Mouse (Mus musculus): ENCODE data around the gene Camp. TPM values are rescaled to one million over a fixed set of nuclear protein-coding genes. Genes with fewer than 3 reads are reported as not detected.

Camp gene
- polyA plus RNA-seq, 1 experiment, result 14.2 TPM

GRCm38 (mm10) chr9:109875695-109876601, 26.5 kb upstream of the Camp start:
- Histone ChIP-seq H3K36me3 (ENCODE audit: control insufficient read depth, insufficient read depth, low read length) (peaks cover 25% of the 10 kb centered on the region), H3K4me3 (ENCODE audit: control insufficient read depth, insufficient read depth, low read length) (peak overlapping the region; percentile 98), H3K27me3 (ENCODE audit: control insufficient read depth, insufficient read depth, low read length) (no peaks in the 10 kb centered on the region), H3K27ac (ENCODE audit: control insufficient read depth, insufficient read depth, low read length) (peak overlapping the region; percentile 46), H3K4me1 (replicated peaks; ENCODE audit: control insufficient read depth, insufficient read depth, low read length) (peaks cover 13% of the 10 kb centered on the region)
- TF ChIP-seq POLR2A (IDR thresholded peaks at IDR 0.05; ENCODE audit: control insufficient read depth, extremely low read depth, insufficient read depth, low read length, poor library complexity) (no peak), CTCF (IDR thresholded peaks at IDR 0.05; ENCODE audit: borderline replicate concordance, control insufficient read depth, extremely low read depth, insufficient read depth, low read length, poor library complexity) (0 out of 2 replicates have a peak, but pooled peaks have one; percentile 16)
- DNase-seq, result peak; percentile 66
- under 1% methylated on average over 75 of the region's 76 CpGs for WGBS

GRCm38 (mm10) chr9:109874797-109875691, 25.6 kb upstream of the Camp start, which contains the start of gene Cdc25a:
Gene Cdc25a, plus strand, starts transcription at chr9:109875579.
- Histone ChIP-seq H3K4me3 (ENCODE audit: control insufficient read depth, insufficient read depth, low read length) (peak within 1 kb of the TSS; percentile 98), H3K27me3 (ENCODE audit: control insufficient read depth, insufficient read depth, low read length) (no peaks in the 10 kb centered on the region), H3K36me3 (ENCODE audit: control insufficient read depth, insufficient read depth, low read length) (peaks cover 16% of the 10 kb centered on the region), H3K4me1 (replicated peaks; ENCODE audit: control insufficient read depth, insufficient read depth, low read length) (peaks cover 19% of the 10 kb centered on the region), H3K27ac (ENCODE audit: control insufficient read depth, insufficient read depth, low read length) (peak within 1 kb of the TSS; percentile 46)
- TF ChIP-seq POLR2A (IDR thresholded peaks at IDR 0.05; ENCODE audit: control insufficient read depth, extremely low read depth, insufficient read depth, low read length, poor library complexity) (peak; percentile 61; the same call in 1 of the 2 replicates), CTCF (IDR thresholded peaks at IDR 0.05; ENCODE audit: borderline replicate concordance, control insufficient read depth, extremely low read depth, insufficient read depth, low read length, poor library complexity) (0 out of 2 replicates have a peak, but pooled peaks have one; percentile 35)
- DNase-seq, result peak; percentile 97
- 9% methylated on average over 33 of the region's 33 CpGs for WGBS

- 83% methylated on average over 6 of the region's 6 CpGs for WGBS
- Histone ChIP-seq H3K27me3 (ENCODE audit: control insufficient read depth, insufficient read depth, low read length) (no peaks in the 10 kb centered on the region), H3K4me1 (replicated peaks; ENCODE audit: control insufficient read depth, insufficient read depth, low read length) (peaks cover 9% of the 10 kb centered on the region), H3K4me3 (ENCODE audit: control insufficient read depth, insufficient read depth, low read length) (no peak overlapping the region), H3K36me3 (ENCODE audit: control insufficient read depth, insufficient read depth, low read length) (no peaks in the 10 kb centered on the region), H3K27ac (ENCODE audit: control insufficient read depth, insufficient read depth, low read length) (no peak overlapping the region)
- no peak for DNase-seq
- no peak for TF ChIP-seq POLR2A (IDR thresholded peaks at IDR 0.05; ENCODE audit: control insufficient read depth, extremely low read depth, insufficient read depth, low read length, poor library complexity)
- TF ChIP-seq CTCF (IDR thresholded peaks at IDR 0.05; ENCODE audit: borderline replicate concordance, control insufficient read depth, extremely low read depth, insufficient read depth, low read length, poor library complexity), result no peak
These were observed 21.7 kb upstream of the Camp start for GRCm38 (mm10) chr9:109870983-109871572.

- H3K4me1 ChIP-seq (replicated peaks; ENCODE audit: control insufficient read depth, insufficient read depth, low read length), result peaks cover 15% of the 10 kb centered on the region
- no peaks in the 10 kb centered on the region for H3K36me3 ChIP-seq (ENCODE audit: control insufficient read depth, insufficient read depth, low read length)
- H3K4me3 ChIP-seq (ENCODE audit: control insufficient read depth, insufficient read depth, low read length), result no peak overlapping the region
- 52% methylated on average over 2 of the region's 2 CpGs for WGBS
- H3K27me3 ChIP-seq (ENCODE audit: control insufficient read depth, insufficient read depth, low read length), result no peaks in the 10 kb centered on the region
- H3K27ac ChIP-seq (ENCODE audit: control insufficient read depth, insufficient read depth, low read length), result no peak overlapping the region
- no peak for TF ChIP-seq POLR2A (IDR thresholded peaks at IDR 0.05; ENCODE audit: control insufficient read depth, extremely low read depth, insufficient read depth, low read length, poor library complexity)
- no peak for TF ChIP-seq CTCF (IDR thresholded peaks at IDR 0.05; ENCODE audit: borderline replicate concordance, control insufficient read depth, extremely low read depth, insufficient read depth, low read length, poor library complexity)
- DNase-seq, result no peak
These were observed 16.8 kb upstream of the Camp start for GRCm38 (mm10) chr9:109866218-109866617.

- TF ChIP-seq POLR2A (IDR thresholded peaks at IDR 0.05; ENCODE audit: control insufficient read depth, extremely low read depth, insufficient read depth, low read length, poor library complexity) (no peak), CTCF (IDR thresholded peaks at IDR 0.05; ENCODE audit: borderline replicate concordance, control insufficient read depth, extremely low read depth, insufficient read depth, low read length, poor library complexity) (no peak)
- no peak for DNase-seq
- H3K27me3 ChIP-seq (ENCODE audit: control insufficient read depth, insufficient read depth, low read length), result no peaks in the 10 kb centered on the region
- H3K36me3 ChIP-seq (ENCODE audit: control insufficient read depth, insufficient read depth, low read length), result no peaks in the 10 kb centered on the region
- WGBS, result 2% methylated on average over 3 of the region's 3 CpGs
- H3K4me3 ChIP-seq (ENCODE audit: control insufficient read depth, insufficient read depth, low read length), result no peak overlapping the region
- H3K27ac ChIP-seq (ENCODE audit: control insufficient read depth, insufficient read depth, low read length), result no peak overlapping the region
- H3K4me1 ChIP-seq (replicated peaks; ENCODE audit: control insufficient read depth, insufficient read depth, low read length), result peaks cover 7% of the 10 kb centered on the region; the same call in 1 of the 2 replicates
These were observed 13.7 kb upstream of the Camp start for GRCm38 (mm10) chr9:109863085-109863484.

Measured in thymus, adult 2 months (tissue).